Mouse (Mus musculus) forebrain, embryonic 16.5 days (tissue): ENCODE measurements around the gene Fbxl15. TPM values are rescaled to one million over a fixed set of nuclear protein-coding genes. Genes with fewer than 3 reads are reported as not detected.

Experiments used
- ATAC-seq: fragments of 200-750 bp; cut with Nextera tagmentation; 2 replicates; pipeline ENCODE4 v1.8.0; 2017; ENCODE audit warnings: mild to moderate bottlenecking, moderate library complexity
- H3K27ac ChIP-seq: fragments of 300-500 bp; sonication (generic); 2 replicates; pipeline ENCODE4 v1.5.1; 2014; ENCODE audit warnings: low read length, control low read depth
- H3K27me3 ChIP-seq: fragments of 300-500 bp; sonication (generic); replicated peaks from 2 replicates; pipeline ENCODE4 v1.6.1; 2014; ENCODE audit warnings: low read length; ENCODE audit not compliant: control insufficient read depth, insufficient read depth
- H3K36me3 ChIP-seq: fragments of 300-500 bp; sonication (generic); 2 replicates; pipeline ENCODE4 v1.6.1; 2014; ENCODE audit not compliant: control insufficient read depth, insufficient read depth
- H3K4me1 ChIP-seq: fragments of 300-500 bp; sonication (generic); replicated peaks from 2 replicates; pipeline ENCODE4 v1.6.1; 2014; ENCODE audit warnings: low read length; ENCODE audit not compliant: control insufficient read depth, insufficient read depth
- H3K4me2 ChIP-seq: fragments of 300-500 bp; sonication (generic); 2 replicates; pipeline ENCODE4 v1.6.1; 2014; ENCODE audit warnings: mild to moderate bottlenecking, low read length, control low read depth
- H3K4me3 ChIP-seq: fragments of 300-500 bp; sonication (generic); replicated peaks from 2 replicates; pipeline ENCODE4 v1.5.1; 2014; ENCODE audit warnings: mild to moderate bottlenecking, low read length, control low read depth
- H3K9ac ChIP-seq: fragments of 300-500 bp; sonication (generic); replicated peaks from 2 replicates; pipeline ENCODE4 v1.6.1; 2014; ENCODE audit warnings: low read depth, low read length, control low read depth
- H3K9me3 ChIP-seq: fragments of 300-500 bp; sonication (generic); 2 replicates; pipeline ENCODE4 v1.6.1; 2016; ENCODE audit warnings: low read length; ENCODE audit not compliant: control insufficient read depth
- WGBS: fragments of 180-500 bp; shearing (Covaris S2); extraction: QIAGEN DNeasy Blood & Tissue Kit; methylation state at CpG from one replicate; pipeline ENCODE4 v1.1.7; 2014; 5-methylcytosine and 5-hydroxymethylcytosine counted together
- polyA plus RNA-seq: library from polyadenylated mRNA; unstranded; fragments of >200 nt; fragmentation: Nextera tagmentation; extraction: Ambion mirVana; gene quantifications from 2 replicates; pipeline ENCODE4 v1.2.1, GENCODE M21; 2015

Gene Fbxl15
- polyA plus RNA-seq, 1 experiment from 2014 or later, result 44.2 TPM

DNA sequence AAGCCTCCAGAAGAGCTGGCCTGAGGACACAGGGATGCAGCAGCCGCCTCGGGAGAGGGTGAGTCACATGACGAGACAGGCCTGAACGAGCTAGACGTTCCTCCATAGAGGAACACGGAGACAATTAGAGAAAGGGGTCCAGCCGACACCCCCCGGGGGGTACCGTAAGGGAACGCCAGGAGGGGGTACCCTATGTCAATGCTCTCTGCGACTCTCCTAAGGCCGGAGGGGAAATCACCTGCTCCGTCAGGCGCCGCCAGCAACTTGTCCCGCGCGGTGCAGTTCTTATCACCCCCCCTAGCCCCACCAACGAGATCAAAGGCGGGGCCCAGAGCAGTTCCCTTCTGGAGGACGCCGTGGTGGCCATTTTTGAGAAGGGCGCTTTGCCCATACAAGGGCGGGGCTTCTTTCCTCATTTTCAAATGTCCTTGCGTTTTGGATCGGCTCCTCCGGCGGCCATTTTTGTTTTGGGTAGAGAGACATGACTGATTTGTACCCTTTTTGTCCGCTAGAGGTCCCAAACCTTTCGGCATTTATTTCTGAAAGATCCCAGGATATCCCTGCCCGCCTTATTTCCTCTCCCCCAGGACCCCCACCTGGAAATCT, 10.4 kb downstream of the Fbxl15 start, which contains the start of gene Cuedc2:
Cuedc2 (minus strand) TSS at position 372 of the 606 bp plus-strand sequence.
- peak within 1 kb of the TSS; percentile 83 for H3K27ac ChIP-seq
- peak within 1 kb of the TSS; percentile 94 for H3K4me2 ChIP-seq
- peak within 1 kb of the TSS; percentile 87 for H3K4me3 ChIP-seq
- no peaks in the 10 kb centered on the region for H3K9me3 ChIP-seq
- peak within 1 kb of the TSS; percentile 91 for H3K9ac ChIP-seq
- H3K4me1 ChIP-seq, result peaks cover 27% of the 10 kb centered on the region
- under 1% methylated on average over 31 of the region's 31 CpGs for WGBS
- H3K36me3 ChIP-seq, result no peaks in the 10 kb centered on the region
- H3K27me3 ChIP-seq, result no peaks in the 10 kb centered on the region
- ATAC-seq, result peak; percentile 89

- Histone ChIP-seq H3K27ac (peak overlapping the region; percentile 76), H3K27me3 (no peaks in the 10 kb centered on the region), H3K9ac (peak overlapping the region; percentile 16), H3K4me3 (peak overlapping the region; percentile 29), H3K4me2 (peak overlapping the region; percentile 45), H3K9me3 (no peaks in the 10 kb centered on the region), H3K36me3 (no peaks in the 10 kb centered on the region), H3K4me1 (peaks cover 27% of the 10 kb centered on the region)
- 47% methylated on average over 6 of the region's 6 CpGs for WGBS
- no peak for ATAC-seq
Observed at GRCm38 (mm10) chr19:46338942-46339286, 10.9 kb downstream of the Fbxl15 start.

DNA sequence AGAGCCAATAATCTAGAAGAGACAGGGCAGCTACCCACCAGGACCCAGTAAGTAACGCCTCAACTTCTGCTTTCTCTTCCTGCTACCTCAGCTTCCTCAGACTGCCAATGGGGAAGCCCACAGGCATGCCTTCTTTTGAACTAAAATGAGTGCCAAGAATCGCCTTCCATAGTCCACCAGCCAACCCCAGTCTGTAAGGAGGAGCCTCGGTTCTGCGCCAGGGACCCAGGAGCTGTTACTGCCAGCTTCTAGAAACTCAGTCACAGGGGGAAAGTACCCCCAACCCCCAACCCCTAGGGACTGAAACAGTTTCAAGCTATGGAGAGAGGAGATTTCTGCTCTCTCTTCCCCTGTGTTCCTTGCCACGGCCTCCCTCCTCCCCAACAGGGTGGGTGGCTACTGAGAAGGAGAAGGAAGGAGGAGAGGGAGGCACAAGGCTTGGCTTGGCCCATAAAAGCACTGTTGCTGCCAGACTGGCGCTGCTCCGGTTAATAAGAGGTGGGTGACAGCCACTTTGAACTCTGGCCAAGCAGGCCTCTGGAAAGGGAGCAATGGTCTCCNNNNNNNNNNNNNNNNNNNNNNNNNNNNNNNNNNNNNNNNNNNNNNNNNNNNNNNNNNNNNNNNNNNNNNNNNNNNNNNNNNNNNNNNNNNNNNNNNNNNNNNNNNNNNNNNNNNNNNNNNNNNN, 11.4 kb downstream of the Fbxl15 start:
- Histone ChIP-seq H3K9me3 (no peaks in the 10 kb centered on the region), H3K36me3 (no peaks in the 10 kb centered on the region), H3K27ac (peak overlapping the region; percentile 76), H3K9ac (peak overlapping the region; percentile 16), H3K27me3 (no peaks in the 10 kb centered on the region), H3K4me1 (peaks cover 27% of the 10 kb centered on the region), H3K4me3 (peak overlapping the region; percentile 29), H3K4me2 (peak overlapping the region; percentile 45)
- ATAC-seq, result peak; percentile 47
- 38% methylated on average over 7 of the region's 7 CpGs for WGBS

DNA sequence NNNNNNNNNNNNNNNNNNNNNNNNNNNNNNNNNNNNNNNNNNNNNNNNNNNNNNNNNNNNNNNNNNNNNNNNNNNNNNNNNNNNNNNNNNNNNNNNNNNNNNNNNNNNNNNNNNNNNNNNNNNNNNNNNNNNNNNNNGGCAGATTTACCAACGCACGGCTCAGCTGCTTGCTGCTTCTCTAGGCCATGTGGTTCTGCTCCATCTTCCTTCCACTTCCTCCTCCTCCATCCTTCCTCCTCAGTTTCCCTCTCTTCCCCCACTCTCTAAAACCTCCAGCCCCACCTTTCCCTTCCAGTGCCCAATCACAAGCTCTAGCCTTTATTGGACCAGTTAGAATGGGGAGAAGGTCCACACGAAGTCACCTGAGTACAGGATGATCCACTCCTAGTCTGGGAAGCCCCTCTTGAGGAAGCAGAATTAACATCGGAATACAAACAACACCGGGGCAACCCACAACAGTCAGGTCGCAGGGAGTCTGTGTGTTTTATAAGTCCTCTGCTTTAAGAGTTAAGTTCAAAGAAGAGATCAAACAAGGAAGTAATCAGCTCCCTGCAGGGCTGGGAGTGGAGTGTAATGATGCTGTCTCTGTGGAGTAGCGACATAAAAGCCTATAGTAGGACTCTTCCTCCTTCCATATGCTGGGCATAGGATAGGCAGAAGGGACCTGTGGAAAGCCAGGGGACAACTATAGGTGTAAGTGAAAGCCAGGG, 16.9 kb downstream of the Fbxl15 start:
- WGBS, result 23% methylated on average over 7 of the region's 7 CpGs
- Histone ChIP-seq H3K4me3 (no peak overlapping the region), H3K36me3 (no peaks in the 10 kb centered on the region), H3K27me3 (no peaks in the 10 kb centered on the region), H3K9ac (no peak overlapping the region), H3K4me2 (no peak overlapping the region), H3K27ac (no peak overlapping the region), H3K4me1 (peaks cover 13% of the 10 kb centered on the region), H3K9me3 (no peaks in the 10 kb centered on the region)
- no peak for ATAC-seq

GRCm38 (mm10) chr19:46347146-46347545, 19.2 kb downstream of the Fbxl15 start:
- Histone ChIP-seq H3K36me3 (no peaks in the 10 kb centered on the region), H3K4me2 (no peak overlapping the region), H3K9ac (no peak overlapping the region), H3K4me3 (no peak overlapping the region), H3K27ac (no peak overlapping the region), H3K4me1 (peaks cover 16% of the 10 kb centered on the region), H3K9me3 (no peaks in the 10 kb centered on the region), H3K27me3 (no peaks in the 10 kb centered on the region)
- WGBS, result 98% methylated on average over 1 of the region's 1 CpGs
- ATAC-seq, result no peak

GRCm38 (mm10) chr19:46347936-46348668, 20.1 kb downstream of the Fbxl15 start:
- Histone ChIP-seq H3K4me3 (peak overlapping the region; percentile 81), H3K9me3 (no peaks in the 10 kb centered on the region), H3K27ac (peak overlapping the region; percentile 86), H3K27me3 (no peaks in the 10 kb centered on the region), H3K36me3 (no peaks in the 10 kb centered on the region), H3K4me1 (peaks cover 16% of the 10 kb centered on the region), H3K9ac (peak overlapping the region; percentile 92), H3K4me2 (peak overlapping the region; percentile 93)
- ATAC-seq, result peak; percentile 2; the same call in 1 of the 2 replicates
- 29% methylated on average over 14 of the region's 14 CpGs for WGBS

DNA sequence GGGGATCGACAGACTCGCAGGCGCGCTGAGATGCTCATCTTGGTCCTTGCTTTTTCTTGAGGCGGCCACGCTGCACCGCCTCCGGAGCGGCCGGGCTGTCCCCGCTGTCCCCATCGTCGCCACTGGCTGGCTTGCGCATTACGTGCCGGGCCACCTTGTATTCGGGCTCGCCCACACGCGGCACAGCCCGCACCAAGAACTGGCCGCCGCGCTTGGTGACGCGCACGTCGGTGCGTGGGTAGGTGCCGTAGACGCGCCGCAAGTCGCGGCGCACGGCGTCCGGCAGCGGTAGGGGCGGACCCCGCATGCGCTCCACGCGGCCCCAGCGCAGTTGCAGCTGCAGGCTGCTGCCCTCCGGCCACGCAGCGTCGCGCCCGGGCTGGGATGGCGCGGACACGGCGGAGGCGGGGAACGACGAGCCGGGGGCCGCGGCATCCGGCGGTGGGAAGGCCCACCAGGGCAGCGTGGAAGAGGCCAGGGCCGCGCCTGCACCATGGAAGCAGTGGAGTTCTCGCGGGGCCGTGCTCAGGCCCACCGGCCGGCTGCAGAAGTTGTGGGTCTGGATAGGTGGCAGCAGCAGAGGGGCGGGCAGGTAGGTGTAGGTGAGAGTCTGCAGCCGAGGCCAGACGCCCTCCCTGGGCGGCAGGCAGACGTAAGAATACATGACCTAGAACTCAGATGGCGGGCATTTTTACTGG, 20.9 kb downstream of the Fbxl15 start:
- Histone ChIP-seq H3K36me3 (no peaks in the 10 kb centered on the region), H3K9ac (peak overlapping the region; percentile 92), H3K4me3 (peak overlapping the region; percentile 81), H3K27ac (peak overlapping the region; percentile 86), H3K9me3 (no peaks in the 10 kb centered on the region), H3K4me1 (peaks cover 16% of the 10 kb centered on the region), H3K4me2 (peak overlapping the region; percentile 93), H3K27me3 (no peaks in the 10 kb centered on the region)
- peak; percentile 94 for ATAC-seq
- WGBS, result under 1% methylated on average over 78 of the region's 78 CpGs

- peaks cover 16% of the 10 kb centered on the region for H3K4me1 ChIP-seq
- no peaks in the 10 kb centered on the region for H3K36me3 ChIP-seq
- H3K4me2 ChIP-seq, result peak overlapping the region; percentile 93
- H3K9me3 ChIP-seq, result no peaks in the 10 kb centered on the region
- no peaks in the 10 kb centered on the region for H3K27me3 ChIP-seq
- H3K9ac ChIP-seq, result peak overlapping the region; percentile 92
- H3K27ac ChIP-seq, result no peak overlapping the region
- ATAC-seq, result no peak
- 21% methylated on average over 6 of the region's 6 CpGs for WGBS
- H3K4me3 ChIP-seq, result peak overlapping the region; percentile 81
Observed at GRCm38 (mm10) chr19:46349550-46349949, 21.6 kb downstream of the Fbxl15 start.
